Mouse (Mus musculus): ENCODE results near the gene Fat2.

Fat2 gene

DNA sequence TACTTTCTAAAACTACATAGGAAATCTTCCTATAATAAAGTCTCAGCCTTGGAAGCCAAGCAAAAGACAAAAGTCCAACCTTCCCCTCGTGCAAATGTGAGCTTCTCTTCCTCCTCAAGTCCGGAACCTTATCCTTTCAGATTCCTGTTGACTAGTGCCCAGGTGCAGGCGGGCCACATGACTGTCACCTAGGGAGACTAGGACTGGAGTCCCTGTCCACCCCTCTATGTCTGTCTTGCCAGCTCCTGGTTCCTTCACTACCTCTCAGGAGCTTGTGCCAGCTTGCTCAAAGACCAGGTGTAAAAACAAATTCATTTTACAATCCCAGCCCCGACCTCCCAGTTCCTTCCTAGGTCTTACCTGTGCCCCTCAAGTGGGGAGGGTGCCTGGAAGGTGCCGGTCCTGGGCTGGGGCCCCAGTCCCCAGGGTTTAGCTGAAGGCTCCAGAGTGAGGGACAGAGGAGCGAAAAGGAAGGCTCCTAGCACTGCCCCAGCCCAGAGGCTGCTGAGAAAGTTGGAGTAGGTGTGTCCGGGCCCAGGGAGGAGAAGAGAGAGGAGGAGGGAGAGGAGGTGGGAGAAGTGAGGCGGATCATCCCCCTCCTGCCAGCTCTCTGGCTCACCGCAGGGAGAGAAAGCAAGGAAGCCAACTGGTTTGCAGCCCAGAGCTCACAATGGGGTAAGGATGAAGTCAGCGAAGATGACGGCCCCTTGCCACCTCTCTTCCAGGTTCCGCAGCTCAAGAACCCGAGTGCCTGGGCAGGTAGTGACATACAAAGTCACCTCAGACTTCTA is at the start of gene Fat2:
Gene Fat2, minus strand, starts transcription at position 464 of the 791 bp plus-strand sequence.
- no peak for DNase-seq (ENCODE audit: low read depth, low spot score)

DNA sequence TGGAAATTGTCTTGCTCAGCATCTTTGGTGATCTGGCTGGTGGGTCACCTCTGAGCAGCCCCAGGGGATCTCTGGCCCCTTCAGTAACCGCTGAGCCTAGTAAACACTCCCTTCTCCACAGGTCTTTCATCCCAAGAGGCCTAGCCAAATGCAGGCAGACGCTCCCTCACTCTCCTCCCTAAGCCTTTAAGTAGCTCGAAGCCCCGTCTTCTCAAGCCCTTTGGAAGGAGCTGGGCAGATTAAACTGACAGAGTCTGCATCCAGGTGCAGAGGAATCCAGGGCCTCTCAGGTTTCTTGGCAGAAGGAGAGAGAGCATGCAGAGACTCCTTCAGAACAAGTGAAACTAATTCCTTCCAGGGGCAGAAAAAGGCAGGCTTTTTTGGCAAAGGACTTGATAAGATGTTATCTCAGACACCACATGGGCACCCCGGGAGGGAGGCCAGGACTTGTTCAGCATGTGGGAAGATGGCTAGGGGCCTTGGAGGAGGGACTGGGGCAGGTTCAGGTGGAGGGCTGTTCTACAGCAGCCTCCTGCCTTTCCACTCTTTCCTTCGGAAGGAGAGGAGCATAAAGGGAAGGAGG is 47.2 kb upstream of the Fat2 start:
- DNase-seq (ENCODE audit: low read depth, low spot score), result no peak

DNA sequence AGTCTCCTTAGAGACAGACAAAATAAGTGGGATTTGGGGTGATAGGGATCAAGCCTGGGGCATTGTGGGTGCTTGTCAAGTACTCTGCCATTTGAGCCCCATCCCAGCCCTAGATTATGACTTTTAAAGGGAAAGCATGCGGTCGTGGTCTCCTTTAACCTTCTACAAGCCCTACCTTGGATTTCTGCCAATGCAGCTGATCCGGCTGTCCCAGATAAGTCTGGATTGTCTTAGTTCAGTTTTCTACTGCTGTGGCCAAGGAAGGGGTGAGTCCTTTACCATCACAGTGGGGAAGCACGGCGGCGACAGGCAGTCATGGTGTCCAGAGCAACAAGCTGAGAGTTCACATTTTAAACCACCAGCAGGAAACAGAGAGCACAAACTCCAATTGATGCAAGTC is 44.5 kb upstream of the Fat2 start:
- DNase-seq (ENCODE audit: low read depth, low spot score), result no peak

DNA sequence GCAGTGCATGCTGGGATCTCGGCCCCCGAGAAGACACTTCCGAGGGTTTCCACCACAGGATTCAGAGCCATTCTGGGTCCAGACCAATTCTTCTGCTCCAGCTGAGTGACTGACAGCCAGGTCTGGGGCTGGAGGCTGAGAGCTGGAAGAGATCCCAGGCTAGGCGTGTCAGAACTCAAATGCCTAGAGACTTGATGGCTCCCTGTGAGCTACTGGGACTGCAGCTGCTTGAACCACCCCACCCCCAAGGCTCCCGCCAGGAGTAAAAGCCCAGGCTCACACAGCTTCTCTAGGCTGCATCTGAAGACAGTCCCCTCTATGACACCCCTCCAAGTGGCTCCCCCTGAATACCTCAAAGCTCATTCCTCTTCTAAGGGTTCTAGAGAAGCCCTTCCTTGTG is 42.0 kb upstream of the Fat2 start:
- DNase-seq (ENCODE audit: low read depth, low spot score), result no peak

DNA sequence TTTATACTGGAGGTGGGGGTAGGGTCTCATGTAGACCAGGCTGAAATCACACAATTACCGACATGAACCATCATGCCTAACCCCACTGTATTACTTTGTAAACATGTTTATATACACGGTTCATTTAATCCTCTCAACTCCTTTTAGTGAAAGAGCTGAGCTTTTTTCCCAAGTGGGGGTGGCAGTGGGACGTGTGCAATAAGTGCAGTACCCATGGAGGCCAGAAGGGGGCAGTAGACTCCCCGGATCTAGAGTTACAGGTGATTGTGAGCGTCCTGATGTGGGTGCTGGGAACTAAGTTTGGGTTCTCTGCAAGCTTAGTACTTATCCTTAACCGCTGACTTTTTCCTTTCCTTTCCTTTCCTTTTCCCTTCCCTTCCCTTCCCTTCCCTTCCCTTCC is 37.5 kb upstream of the Fat2 start:
- DNase-seq (ENCODE audit: low read depth, low spot score), result no peak

DNA sequence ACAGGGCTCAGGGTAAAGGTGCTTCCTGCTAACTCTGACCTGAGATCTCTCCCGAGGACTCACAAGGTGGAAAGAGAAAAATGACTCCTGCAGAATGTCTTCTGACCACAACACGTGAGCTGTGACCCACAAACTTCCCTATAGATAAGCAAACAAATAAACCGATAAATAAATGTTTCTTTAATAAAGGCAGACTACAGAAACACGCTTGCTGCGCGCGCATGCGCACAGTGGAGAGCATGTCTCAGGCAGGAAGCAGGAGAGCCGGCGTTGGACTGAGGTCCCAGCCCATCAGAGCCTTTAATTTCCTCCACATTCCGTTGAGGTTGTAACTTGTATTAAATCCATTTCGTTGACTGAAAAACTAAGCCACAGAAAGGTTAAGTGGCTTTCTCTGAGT is 37.0 kb upstream of the Fat2 start:
- DNase-seq (ENCODE audit: low read depth, low spot score), result no peak

DNA sequence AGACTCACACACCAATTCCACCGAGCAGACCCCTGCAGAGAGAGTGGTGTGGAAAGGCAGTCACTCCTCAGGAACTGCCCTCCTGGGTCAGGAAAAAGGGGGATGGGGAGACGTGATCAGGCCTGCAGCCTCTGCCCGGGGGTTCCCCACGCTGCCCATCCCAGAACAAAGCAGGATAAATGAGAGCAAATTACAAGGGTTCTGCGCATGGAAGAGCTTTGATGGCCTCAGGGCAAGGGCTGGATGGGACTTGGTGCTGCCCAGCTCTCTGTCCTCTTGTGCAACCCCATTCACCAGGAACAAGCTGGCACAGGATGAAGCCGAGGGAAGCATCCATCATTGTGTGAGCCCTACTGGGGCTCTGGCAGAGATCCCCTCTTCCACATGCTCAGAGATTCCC is 35.6 kb upstream of the Fat2 start:
- DNase-seq (ENCODE audit: low read depth, low spot score), result no peak

DNA sequence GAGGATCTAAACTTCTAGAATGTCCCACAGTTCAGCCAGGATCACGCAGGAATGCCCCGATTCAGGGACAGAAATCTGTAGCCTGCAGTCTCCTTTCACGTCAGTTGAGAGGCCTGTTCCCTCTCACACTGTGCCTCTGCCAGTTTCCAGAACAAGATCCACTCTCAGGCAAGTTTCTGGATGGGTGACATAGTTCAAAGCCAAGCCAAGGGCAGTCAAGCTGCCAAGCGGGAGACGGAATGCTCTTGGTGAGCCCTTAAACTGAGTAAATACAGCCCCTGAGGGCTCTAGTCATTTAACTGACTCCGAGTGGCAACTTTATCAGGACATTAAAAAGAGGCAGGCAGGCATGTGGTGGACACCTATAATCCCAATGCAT is 32.7 kb upstream of the Fat2 start:
- DNase-seq (ENCODE audit: low read depth, low spot score), result no peak

DNA sequence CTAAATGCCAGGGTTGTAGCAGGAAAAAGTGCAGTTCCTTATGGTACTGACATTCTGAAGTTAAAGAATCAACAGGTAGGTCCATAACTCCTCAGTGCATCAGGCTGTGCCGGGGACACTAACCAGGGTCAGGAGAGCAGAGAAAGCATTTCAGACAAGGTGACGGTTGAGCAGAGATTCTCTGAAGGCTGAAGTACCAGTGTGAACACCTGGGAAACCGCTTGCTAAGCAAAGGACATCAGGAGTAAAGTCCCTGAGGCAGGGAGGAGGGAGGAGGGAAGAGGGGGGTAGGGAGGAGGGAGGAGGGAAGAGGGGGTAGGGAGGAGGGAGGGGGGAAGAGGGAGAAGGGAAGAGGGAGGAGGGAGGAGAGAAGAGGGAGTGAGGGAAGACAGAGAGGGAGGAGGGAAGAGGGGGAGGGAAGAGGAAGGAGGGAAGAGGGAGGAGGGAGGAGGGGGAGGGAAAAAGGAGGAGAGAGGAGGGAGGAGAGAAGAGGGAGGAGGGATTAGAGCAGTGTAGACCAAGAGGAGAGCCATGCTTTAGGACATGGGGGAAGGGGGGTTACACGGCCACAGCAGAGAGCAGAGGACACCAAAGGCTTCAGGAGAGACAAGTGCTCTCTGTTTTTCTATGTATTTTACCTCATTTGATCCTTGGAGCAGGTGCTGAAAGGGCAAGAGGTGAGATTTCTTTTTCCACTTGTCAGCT is 32.2 kb upstream of the Fat2 start:
- no peak for DNase-seq (ENCODE audit: low read depth, low spot score)

DNA sequence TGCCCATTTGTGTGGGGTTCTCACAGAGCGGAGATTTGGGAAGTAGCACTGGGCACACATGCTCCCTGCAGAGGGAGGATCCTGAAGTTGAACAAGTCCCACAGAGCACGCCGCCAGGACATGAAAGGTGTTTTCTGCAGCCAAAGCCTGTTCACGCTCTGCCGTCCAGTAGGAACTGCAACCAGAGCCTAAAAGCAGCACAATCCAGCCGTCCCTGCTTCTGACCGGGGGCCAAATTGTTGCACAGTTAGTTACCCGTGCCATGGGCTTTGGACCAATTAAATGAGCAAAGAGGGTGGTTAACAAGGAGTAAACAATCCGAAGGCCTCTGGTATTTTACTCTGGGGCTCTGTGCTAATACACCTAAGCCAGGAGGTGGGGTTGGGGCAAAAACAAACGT is 31.4 kb upstream of the Fat2 start:
- no peak for DNase-seq (ENCODE audit: low read depth, low spot score)

DNA sequence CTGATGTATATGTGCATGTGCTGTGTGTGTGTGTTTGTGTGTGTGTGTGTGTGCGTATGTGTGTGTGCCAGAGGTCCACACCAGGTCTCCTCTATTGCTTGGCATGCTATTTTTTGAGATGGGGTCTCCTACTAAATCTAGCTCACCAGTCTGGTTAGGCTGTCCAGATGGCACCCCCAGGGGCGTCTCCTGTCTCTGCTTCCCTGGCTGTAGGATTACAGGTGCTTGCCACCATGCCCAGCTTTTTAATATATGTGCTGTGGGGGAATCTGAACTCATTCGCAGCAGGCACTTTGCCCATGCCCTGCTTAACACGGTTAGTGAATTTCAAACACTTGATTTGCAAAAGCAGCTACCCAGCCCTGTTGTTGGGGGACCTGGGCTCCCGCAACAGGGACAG is 29.5 kb upstream of the Fat2 start:
- no peak for DNase-seq (ENCODE audit: low read depth, low spot score)

DNA sequence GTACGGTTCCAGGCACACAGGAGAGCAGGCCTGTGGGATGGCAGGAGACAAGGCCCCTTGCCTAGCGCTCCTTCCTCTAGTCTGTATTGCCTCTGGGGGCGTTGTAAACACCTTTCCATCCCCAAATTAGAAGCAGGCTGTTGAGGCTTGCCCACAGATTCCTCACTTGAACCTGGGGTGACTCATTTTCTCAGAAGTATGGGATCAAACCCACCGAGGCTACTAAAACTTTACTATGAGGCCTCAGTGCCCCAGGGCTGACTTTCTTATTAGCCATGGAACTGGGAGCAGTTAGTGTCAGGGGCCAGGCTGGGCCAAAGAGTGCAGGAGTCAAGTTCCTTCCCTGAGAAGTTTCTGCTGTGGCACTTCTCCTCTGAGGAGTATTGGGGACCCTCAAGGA is 28.9 kb upstream of the Fat2 start:
- DNase-seq (ENCODE audit: low read depth, low spot score), result no peak

DNA sequence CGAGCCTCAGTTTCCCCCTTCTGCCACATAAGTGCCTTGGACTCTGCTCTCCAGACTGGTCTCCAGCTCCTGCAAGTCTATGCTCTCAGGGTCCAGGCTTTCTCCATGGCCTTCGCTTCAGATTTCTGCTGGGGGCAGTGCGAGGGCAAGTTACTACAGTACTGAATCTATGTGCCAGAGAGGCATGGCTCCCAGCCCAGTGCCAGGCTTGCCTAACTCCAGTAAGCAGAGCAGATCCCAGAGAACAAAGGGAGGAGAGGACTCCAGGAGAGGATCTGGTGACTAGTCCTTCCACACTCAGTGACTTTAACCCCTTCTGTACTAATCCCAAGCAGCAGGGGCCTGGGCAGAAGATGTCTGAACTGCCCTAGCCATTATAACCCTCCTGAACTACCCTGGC is 28.3 kb upstream of the Fat2 start:
- no peak for DNase-seq (ENCODE audit: low read depth, low spot score)

DNA sequence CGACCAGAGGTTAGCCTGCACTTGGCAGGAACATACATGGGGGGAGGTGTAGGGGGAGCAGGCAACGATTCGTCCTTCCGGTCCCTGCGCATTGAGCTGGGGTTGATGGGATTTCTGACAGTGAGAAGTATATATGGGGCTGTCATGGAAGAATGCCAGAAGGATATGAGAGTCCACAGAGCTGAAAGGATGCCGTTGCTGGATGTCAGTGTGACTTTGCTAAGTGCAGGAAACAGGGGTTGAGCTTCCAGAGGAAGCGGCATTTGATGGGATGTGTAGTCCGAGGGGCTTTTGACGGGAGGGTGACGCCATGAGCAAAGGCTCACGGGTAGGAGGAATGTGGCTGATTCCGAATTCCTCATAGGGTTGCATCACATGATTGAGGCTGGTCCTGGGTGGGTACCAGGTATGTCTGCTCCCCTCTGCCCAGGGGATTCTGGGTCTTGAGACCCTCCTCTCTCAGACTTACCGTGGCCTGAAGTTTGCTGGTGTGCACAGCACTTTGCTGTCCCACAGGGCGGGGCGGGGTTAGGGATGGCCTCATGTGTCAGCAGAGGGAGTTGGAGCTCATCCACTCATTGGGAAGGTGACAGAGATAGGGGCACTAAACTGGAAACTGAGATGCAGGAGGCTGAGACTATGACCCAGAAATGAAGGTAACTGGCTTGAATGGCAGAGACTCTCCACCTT is 21.9 kb upstream of the Fat2 start:
- no peak for DNase-seq (ENCODE audit: low read depth, low spot score)

DNA sequence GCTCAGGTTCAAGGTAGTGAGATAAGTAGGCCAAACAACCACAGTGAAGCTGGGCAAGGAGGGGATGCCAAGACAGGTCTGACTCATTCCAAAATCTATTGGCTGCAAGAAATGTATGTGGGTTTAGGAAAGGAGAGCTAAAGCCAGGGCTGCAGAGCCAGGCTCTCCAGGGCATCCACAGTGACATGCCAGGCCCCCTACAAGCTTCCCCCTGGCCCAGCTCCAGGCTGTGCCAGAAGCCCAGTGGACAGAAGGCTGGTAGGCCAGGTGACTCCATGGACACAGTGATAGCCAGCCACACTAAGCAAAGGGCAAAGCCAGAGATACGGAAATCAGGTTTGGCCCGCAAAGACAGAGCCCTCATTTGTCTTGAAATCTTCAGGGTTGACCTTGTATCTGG is 20.5 kb upstream of the Fat2 start:
- no peak for DNase-seq (ENCODE audit: low read depth, low spot score)

DNA sequence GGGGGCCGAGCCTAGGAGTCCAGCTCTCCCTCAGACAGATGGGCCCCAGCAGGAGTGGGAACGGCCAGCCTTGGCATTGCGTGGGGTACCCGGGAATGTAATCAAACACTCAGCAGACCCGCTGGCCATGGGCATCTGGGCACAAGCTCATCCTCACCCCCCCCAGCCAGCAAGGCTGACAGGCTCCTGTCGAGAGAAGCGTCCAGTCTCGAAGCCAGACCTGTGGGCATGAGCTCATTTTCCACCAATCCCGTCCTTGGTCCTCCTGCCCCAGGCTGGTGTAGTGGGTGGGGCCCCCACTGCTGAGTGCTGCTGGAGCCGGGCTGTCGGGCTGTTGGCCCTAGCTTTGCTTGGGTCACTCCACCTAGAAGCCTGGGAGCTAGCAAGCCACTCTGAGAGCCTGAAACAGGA is 5.6 kb upstream of the Fat2 start:
- no peak for DNase-seq (ENCODE audit: low read depth, low spot score)

DNA sequence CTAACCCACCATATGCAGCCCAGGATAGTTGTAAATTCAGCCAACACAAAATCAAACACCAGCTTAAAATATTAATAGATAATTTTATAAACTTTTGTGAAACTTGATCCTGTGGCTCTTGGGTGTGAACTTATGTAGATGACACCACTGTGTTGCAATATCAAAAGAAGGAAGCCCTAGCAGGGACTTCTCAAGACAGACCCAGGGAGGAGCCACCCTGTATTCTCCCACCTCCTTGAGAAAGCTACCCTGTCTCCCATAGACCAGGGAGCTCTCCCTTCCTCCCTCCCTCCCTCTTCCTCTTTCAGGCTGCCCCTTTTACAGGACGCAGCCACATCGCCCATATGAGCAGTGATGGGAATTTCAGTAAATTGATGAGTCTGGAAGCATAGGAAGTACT is 4.4 kb upstream of the Fat2 start:
- DNase-seq (ENCODE audit: low read depth, low spot score), result no peak

DNA sequence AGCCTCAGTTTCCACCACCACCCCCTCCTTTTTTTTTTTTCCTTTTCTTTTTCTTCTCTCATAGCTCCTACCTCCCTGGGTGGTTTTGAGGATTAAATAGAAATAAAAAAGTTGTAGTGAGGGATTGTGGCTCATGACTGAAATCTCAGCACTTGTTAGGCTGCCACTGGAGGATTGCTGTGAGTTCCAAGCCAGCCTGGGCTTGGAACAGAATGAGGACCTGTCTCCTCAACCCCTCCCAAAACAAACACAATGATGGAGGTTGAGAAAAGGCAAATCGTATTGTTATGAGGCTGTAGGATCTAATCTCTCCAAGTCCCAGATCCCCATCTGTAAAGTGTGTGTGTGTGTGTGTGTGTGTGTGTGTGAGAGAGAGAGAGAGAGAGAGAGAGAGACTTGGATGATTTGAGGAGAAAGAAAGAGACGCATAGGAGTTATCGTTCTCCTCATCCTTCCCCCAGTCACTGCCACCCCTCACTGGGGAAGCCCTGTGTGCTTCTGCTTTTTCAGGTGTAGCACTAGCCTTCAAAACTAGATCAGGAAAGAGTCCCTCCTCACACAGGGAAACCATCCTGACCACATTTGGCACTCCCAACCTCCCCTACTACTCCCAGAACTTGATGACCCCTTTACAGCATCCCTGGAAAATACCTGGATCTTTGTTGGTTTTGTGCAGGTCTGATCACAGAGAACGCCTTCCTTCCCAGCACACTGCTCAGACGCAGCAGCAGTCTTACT is 837 bp upstream of the Fat2 start:
- no peak for DNase-seq (ENCODE audit: low read depth, low spot score)

DNA sequence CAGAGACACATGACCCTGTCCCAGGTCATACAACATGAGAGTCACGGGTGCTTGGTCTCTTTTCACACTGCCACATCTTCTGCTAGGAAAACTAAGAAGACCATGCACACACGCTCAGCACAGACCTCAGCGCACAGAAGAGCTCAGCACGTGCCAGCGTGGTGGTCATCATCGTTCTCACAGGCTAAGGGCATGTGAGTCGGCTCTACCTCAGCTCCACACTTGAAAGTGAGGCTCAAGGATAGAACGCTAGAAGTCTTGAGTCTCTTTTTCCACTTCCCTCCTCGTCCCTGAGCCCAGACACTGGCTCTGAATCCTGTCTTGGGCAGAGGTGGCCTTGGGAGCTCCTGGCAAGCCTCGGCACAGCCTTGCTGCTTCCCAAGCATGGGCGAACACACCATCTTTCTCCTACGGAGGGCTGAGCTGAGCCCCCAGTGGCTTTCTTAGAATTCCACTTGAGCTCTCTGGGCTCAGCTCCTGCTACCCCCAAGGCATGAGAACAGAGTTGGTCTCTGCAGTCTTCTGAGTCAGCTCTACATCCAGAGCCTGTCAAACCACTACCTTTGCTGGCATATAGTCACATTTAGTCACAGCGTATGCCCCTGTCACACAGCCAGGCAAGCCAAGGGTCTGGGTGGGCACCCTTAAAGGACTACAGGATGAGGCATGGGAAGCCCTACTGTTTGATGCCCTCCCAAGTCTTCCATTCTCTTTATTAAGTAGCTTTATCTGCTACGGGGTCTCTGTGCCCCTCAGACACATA is 869 bp downstream of the Fat2 start:
- no peak for DNase-seq (ENCODE audit: low read depth, low spot score)

DNA sequence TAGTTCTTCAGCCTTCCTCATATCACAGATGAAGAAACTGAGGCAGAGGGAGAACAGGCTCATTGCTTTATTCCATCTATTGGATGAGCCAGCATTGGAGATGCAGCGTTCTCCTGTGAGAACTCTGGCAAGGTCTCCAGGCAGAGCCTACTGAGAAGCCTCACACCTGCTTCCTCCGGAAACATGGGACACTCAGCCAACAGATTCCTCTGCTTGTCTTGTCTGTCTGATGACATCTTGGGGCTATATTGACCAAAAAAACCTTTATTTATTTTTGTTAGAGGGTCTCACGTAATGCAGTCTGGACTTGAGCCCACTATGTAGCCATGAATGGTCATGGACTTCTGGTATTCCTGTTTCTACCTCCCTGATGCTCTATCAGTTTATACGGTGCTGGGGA is 1.8 kb downstream of the Fat2 start:
- DNase-seq (ENCODE audit: low read depth, low spot score), result no peak

DNA sequence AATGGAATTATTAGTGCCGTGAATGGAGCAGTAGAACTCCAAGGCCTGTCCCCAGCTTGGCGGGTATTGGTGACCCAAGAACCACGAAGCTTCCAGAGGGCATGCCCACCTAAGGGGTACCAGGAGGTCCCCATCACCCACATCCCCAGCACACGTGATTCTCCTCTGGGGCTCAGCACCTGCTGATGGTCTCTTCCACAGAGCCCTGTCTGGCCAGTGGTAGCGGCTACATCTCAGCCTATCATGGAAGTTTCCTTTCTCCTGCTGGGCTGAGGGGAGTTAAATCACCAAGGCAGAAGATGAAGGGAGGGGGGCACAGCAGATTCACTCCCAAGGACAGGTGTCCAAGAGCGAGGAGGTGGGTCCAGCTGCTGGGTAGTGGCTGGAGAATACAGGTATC is 2.3 kb downstream of the Fat2 start:
- no peak for DNase-seq (ENCODE audit: low read depth, low spot score)
